Mouse (Mus musculus) adrenal gland (tissue): Measurements from ENCODE around the gene St3gal4.

Experiments used
- intact Hi-C: fragments of 180-260 bp; cut with DNase I; formaldehyde crosslinking; loops from one replicate; pipeline ENCODE4 v1.15.1; 2025

The St3gal4 gene

GRCm38 (mm10) chr9:35110051-35110450 is 9.0 kb downstream of the St3gal4 start:
- intact Hi-C loops: loop anchor here (5.0 kb wide), 1 partner anchor 78 kb away; no protein-coding TSS in a partner anchor

- intact Hi-C loops: no loop called here
Observed at GRCm38 (mm10) chr9:35108916-35109315, 10.2 kb downstream of the St3gal4 start.

- intact Hi-C loops: no loop called here
Observed at GRCm38 (mm10) chr9:35108066-35108465, 11.0 kb downstream of the St3gal4 start.

- intact Hi-C loops: no loop called here
Observed at GRCm38 (mm10) chr9:35107396-35107795, 11.7 kb downstream of the St3gal4 start.

GRCm38 (mm10) chr9:35105884-35106880 is 12.9 kb downstream of the St3gal4 start:
- intact Hi-C loops: no loop called here

- intact Hi-C loops: no loop called here
Observed at GRCm38 (mm10) chr9:35105438-35105837, 13.6 kb downstream of the St3gal4 start.

GRCm38 (mm10) chr9:35104711-35105110 is 14.4 kb downstream of the St3gal4 start:
- intact Hi-C loops: no loop called here

- intact Hi-C loops: no loop called here
Observed at GRCm38 (mm10) chr9:35098762-35099161, 20.3 kb downstream of the St3gal4 start.

- intact Hi-C loops: no loop called here
Observed at GRCm38 (mm10) chr9:35097901-35098300, 21.2 kb downstream of the St3gal4 start.

- intact Hi-C loops: no loop called here
Observed at GRCm38 (mm10) chr9:35095726-35096125, 23.3 kb downstream of the St3gal4 start.

GRCm38 (mm10) chr9:35093350-35093749 is 25.7 kb downstream of the St3gal4 start:
- intact Hi-C loops: no loop called here

GRCm38 (mm10) chr9:35092904-35093303 is 26.2 kb downstream of the St3gal4 start:
- intact Hi-C loops: no loop called here

- intact Hi-C loops: no loop called here
Observed at GRCm38 (mm10) chr9:35061446-35061845, 57.6 kb downstream of the St3gal4 start.

GRCm38 (mm10) chr9:35059881-35060280 is 59.2 kb downstream of the St3gal4 start:
- intact Hi-C loops: no loop called here

GRCm38 (mm10) chr9:35058596-35059354 is 60.3 kb downstream of the St3gal4 start:
- intact Hi-C loops: no loop called here

- intact Hi-C loops: no loop called here
Observed at GRCm38 (mm10) chr9:35058186-35058585, 60.9 kb downstream of the St3gal4 start.

- intact Hi-C loops: no loop called here
Observed at GRCm38 (mm10) chr9:35057631-35058030, 61.4 kb downstream of the St3gal4 start.

GRCm38 (mm10) chr9:35056611-35057010 is 62.5 kb downstream of the St3gal4 start:
- intact Hi-C loops: no loop called here

- intact Hi-C loops: no loop called here
Observed at GRCm38 (mm10) chr9:35055528-35056330, 63.3 kb downstream of the St3gal4 start.

- intact Hi-C loops: no loop called here
Observed at GRCm38 (mm10) chr9:35053669-35054068, 65.4 kb downstream of the St3gal4 start.

GRCm38 (mm10) chr9:35053081-35053480 is 66.0 kb downstream of the St3gal4 start:
- intact Hi-C loops: no loop called here
